Mouse (Mus musculus) B cell, adult 67 days (primary cell): ENCODE measurements around the gene Slc25a26. TPM values are rescaled to one million over a fixed set of nuclear protein-coding genes. Genes with fewer than 3 reads are reported as not detected.

Source experiments
- total RNA-seq, 2 experiments: library from RNA; stranded (reverse); gene quantifications; 4 replicates each; pipeline ENCODE4 v1.2.4; 2023

Slc25a26 gene
- total RNA-seq: 10 to 100 TPM; 11.6 to 30.5 TPM

GRCm38 (mm10) chr6:94499897-94500623 is at the start of gene Slc25a26:
TSS of gene Slc25a26 (plus strand) at chr6:94500331.

Other genes starting within 250 kb of the Slc25a26 start
- gene Magi1, start 216.4 kb upstream of the Slc25a26 start, total RNA-seq: 1 to 10 TPM in 1 of 2 experiments, not detected in 1; 1.2 TPM
- gene Lrig1, start 199.8 kb downstream of the Slc25a26 start, total RNA-seq: under 1 TPM; 0.33 to 0.38 TPM